Mouse (Mus musculus) myocyte (in vitro differentiated cells): Measurements from ENCODE around the gene Gm28635. TPM values are rescaled to one million over a fixed set of nuclear protein-coding genes. Genes with fewer than 3 reads are reported as not detected.
A peak's percentile ranks its signal among the peaks of the same experiment; 100 is the strongest.

Experiments used
- H3K27me3 ChIP-seq: one replicate; pipeline ENCODE4 v1.6.1; 2011; ENCODE audit not compliant: control insufficient read depth, insufficient read depth, insufficient read length
- H3K36me3 ChIP-seq: one replicate; pipeline ENCODE4 v1.6.1; 2011; ENCODE audit not compliant: control insufficient read depth, insufficient read depth
- H3K4me2 ChIP-seq: one replicate; pipeline ENCODE4 v1.6.1; 2011; ENCODE audit warnings: low read depth, control low read depth
- H3K4me3 ChIP-seq: one replicate; pipeline ENCODE4 v1.5.1; 2011; ENCODE audit warnings: mild to moderate bottlenecking, control low read depth, moderate library complexity
- H3K79me2 ChIP-seq: one replicate; pipeline ENCODE4 v1.6.1; 2011; ENCODE audit not compliant: control insufficient read depth, insufficient read depth
- H3ac ChIP-seq: one replicate; pipeline ENCODE4 v1.6.1; 2011; ENCODE audit not compliant: control insufficient read depth, insufficient read length
- CEBPB ChIP-seq: IDR thresholded peaks from 2 replicates; pipeline ENCODE4 v1.6.1; 2011; ENCODE audit warnings: mild to moderate bottlenecking, moderate library complexity; ENCODE audit not compliant: poor library complexity, insufficient read depth, severe bottlenecking
- E2F4 ChIP-seq: IDR thresholded peaks from one replicate; pipeline ENCODE4 v1.6.1; 2011; ENCODE audit warnings: mild to moderate bottlenecking, control low read depth, moderate library complexity; ENCODE audit not compliant: insufficient read depth
- MAX ChIP-seq: IDR thresholded peaks from one replicate; pipeline ENCODE4 v1.6.1; 2011; ENCODE audit warnings: low read depth, mild to moderate bottlenecking, control low read depth
- MYOD1 ChIP-seq, 3 experiments: IDR thresholded peaks; one replicate each; pipeline ENCODE4 v1.6.1; 2011; ENCODE audit warnings: control low read depth in 2 of 3, low read depth in 2 of 3, mild to moderate bottlenecking in 2 of 3, moderate library complexity in 1 of 3; ENCODE audit not compliant: insufficient read length in 2 of 3, control insufficient read depth in 1 of 3
- MYOG ChIP-seq, 3 experiments: IDR thresholded peaks; one replicate each; pipeline ENCODE4 v1.6.1; 2011; ENCODE audit warnings: control low read depth in 2 of 3, low read depth in 2 of 3, mild to moderate bottlenecking in 2 of 3; ENCODE audit not compliant: insufficient read length in 2 of 3, control insufficient read depth in 1 of 3, insufficient read depth in 1 of 3
- POLR2A ChIP-seq: IDR thresholded peaks from one replicate; pipeline ENCODE4 v1.6.1; 2011; ENCODE audit warnings: low read depth, mild to moderate bottlenecking, control low read depth, moderate library complexity; ENCODE audit not compliant: insufficient read length
- POLR2AphosphoS2 ChIP-seq: IDR thresholded peaks from one replicate; pipeline ENCODE4 v1.6.1; 2011; ENCODE audit warnings: low read depth, control low read depth; ENCODE audit not compliant: insufficient read length
- REST ChIP-seq: IDR thresholded peaks from one replicate; pipeline ENCODE4 v1.6.1; 2011; ENCODE audit warnings: mild to moderate bottlenecking, control low read depth, moderate library complexity; ENCODE audit not compliant: insufficient read depth, insufficient read length
- SRF ChIP-seq: IDR thresholded peaks from one replicate; pipeline ENCODE4 v1.6.1; 2011; ENCODE audit warnings: low read depth; ENCODE audit not compliant: control insufficient read depth, insufficient read length
- TCF12 ChIP-seq: IDR thresholded peaks from one replicate; pipeline ENCODE4 v1.6.1; 2011; ENCODE audit warnings: mild to moderate bottlenecking, control low read depth; ENCODE audit not compliant: poor library complexity, insufficient read depth, severe bottlenecking
- TCF3 ChIP-seq: IDR thresholded peaks from one replicate; pipeline ENCODE4 v1.6.1; 2011; ENCODE audit warnings: low read depth, control low read depth; ENCODE audit not compliant: insufficient read length
- USF1 ChIP-seq: IDR thresholded peaks from one replicate; pipeline ENCODE4 v1.6.1; 2011; ENCODE audit warnings: low read depth, mild to moderate bottlenecking, control low read depth, moderate library complexity
- polyA plus RNA-seq: library from polyadenylated mRNA; unstranded; fragments of >200 nt; fragmentation: generic; extraction: Trizol; gene quantifications from one replicate; pipeline ENCODE4 v1.2.1, GENCODE M21; 2012; ENCODE audit warnings: missing spikeins

Gm28635 gene
- polyA plus RNA-seq, 1 experiment, result not detected

DNA sequence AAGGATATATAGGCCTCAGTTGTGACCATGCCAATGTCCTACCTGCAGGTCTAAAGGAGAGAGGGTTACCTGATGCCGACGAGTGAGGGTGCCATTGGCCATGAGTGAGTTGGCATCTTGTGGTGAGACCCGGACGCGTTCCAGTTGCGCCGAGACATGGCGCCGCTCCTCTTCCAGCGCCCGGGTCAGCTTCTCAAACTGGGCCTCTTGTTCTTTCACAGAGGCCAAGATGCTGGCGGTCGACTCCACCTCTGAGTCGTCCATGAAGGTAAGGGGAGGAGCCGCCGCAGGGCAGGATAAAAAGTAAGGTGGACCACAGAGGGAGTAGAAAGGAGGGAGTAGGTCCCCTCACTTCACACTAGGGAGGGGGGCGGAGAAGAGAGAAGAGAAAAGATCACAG, 53.6 kb downstream of the Gm28635 start:
- Histone ChIP-seq H3K36me3 (peaks cover 29% of the 10 kb centered on the region), H3K4me3 (no peak overlapping the region)
- TF ChIP-seq MAX (no peak), USF1 (no peak), MYOD1 (IDR thresholded peaks at IDR 0.05; ENCODE audit: control insufficient read depth in 1 of 3, insufficient read length in 2 of 3, low read depth in 2 of 3) (no peak), REST (no peak), SRF (no peak), TCF3 (no peak), POLR2AphosphoS2 (no peak), POLR2A (no peak)

DNA sequence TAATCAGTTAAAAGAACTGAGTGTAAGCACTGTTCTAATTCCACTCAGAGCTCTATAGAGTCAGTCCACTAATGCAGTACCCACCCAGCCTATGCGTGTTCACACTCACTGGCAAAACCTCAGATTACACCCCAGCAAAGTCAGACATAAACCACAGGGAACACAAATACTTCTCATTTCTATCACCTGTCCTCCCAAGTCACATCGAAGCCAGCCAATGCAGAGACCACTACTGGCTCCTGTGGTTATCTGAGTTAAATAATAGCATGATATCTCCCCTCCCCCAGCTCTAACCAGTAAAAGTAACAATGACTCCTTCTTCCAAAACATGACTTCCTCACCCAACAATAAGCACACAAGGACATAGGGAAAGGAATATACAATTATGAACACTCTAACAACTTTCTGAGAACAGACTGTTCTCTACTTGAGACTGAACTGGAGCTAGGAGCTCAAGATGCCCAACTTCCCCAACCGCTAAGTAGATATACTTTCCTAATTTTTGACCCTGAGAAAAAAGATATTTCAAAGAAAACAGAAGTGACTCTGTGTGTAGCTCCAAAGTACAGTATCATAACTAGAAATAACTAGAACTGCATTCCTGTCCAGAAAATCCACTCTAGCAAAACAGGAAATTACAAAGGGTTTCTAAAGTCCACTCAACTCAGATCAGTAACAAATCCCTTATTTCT, 54.3 kb downstream of the Gm28635 start:
- no peaks in the 10 kb centered on the region for H3K27me3 ChIP-seq
- peaks cover 29% of the 10 kb centered on the region for H3K36me3 ChIP-seq
- peaks cover 84% of the 10 kb centered on the region for H3K79me2 ChIP-seq
- no peak overlapping the region for H3K4me3 ChIP-seq
- H3K4me2 ChIP-seq, result peak overlapping the region; percentile 8
- no peak for TF ChIP-seq SRF
- TF ChIP-seq POLR2AphosphoS2, result no peak
- no peak for TF ChIP-seq REST
- no peak for TF ChIP-seq MAX
- peak in 2 of 3 experiments; percentile 56 for TF ChIP-seq MYOD1 (IDR thresholded peaks at IDR 0.05; ENCODE audit: control insufficient read depth in 1 of 3, insufficient read length in 2 of 3, low read depth in 2 of 3)
- no peak overlapping the region for H3ac ChIP-seq

More for the DNA sequence above, 53.6 kb downstream of the Gm28635 start:
- Histone ChIP-seq H3K4me2 (no peak overlapping the region), H3ac (no peak overlapping the region), H3K79me2 (peaks cover 90% of the 10 kb centered on the region), H3K27me3 (no peaks in the 10 kb centered on the region)

DNA sequence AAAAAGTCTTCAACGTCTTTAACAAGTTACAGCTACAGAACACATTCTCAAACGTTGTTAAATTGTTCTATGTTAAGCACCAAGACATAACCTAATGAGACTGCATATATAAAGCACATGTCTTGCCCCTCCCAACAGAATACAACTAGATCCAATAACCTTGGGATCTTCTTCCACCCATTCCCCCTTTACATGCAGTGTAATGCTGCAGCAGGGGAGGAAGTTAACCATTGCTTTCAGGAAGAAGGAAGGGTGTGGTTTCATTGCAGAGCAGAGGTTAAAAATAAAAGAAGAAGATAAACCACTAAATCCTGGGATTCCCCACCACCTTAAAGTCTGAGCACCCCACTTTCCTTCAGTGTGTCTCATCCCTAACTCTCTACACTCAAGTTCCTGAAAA, 55.2 kb downstream of the Gm28635 start:
- H3K36me3 ChIP-seq, result peaks cover 29% of the 10 kb centered on the region
- H3K27me3 ChIP-seq, result no peaks in the 10 kb centered on the region
- peak overlapping the region; percentile 8 for H3K4me2 ChIP-seq
- peaks cover 75% of the 10 kb centered on the region for H3K79me2 ChIP-seq
- H3ac ChIP-seq, result no peak overlapping the region
- no peak for TF ChIP-seq POLR2AphosphoS2
- no peak for TF ChIP-seq REST
- TF ChIP-seq MYOG (IDR thresholded peaks at IDR 0.05; ENCODE audit: control insufficient read depth in 1 of 3, insufficient read depth in 1 of 3, insufficient read length in 2 of 3, low read depth in 2 of 3), result no peak
- no peak for TF ChIP-seq TCF12
- no peak for TF ChIP-seq E2F4
- TF ChIP-seq MYOD1 (IDR thresholded peaks at IDR 0.05; ENCODE audit: control insufficient read depth in 1 of 3, insufficient read length in 2 of 3, low read depth in 2 of 3), result no peak
- TF ChIP-seq MAX, result no peak
- TF ChIP-seq CEBPB, result no peak
- TF ChIP-seq SRF, result no peak
- no peak overlapping the region for H3K4me3 ChIP-seq

DNA sequence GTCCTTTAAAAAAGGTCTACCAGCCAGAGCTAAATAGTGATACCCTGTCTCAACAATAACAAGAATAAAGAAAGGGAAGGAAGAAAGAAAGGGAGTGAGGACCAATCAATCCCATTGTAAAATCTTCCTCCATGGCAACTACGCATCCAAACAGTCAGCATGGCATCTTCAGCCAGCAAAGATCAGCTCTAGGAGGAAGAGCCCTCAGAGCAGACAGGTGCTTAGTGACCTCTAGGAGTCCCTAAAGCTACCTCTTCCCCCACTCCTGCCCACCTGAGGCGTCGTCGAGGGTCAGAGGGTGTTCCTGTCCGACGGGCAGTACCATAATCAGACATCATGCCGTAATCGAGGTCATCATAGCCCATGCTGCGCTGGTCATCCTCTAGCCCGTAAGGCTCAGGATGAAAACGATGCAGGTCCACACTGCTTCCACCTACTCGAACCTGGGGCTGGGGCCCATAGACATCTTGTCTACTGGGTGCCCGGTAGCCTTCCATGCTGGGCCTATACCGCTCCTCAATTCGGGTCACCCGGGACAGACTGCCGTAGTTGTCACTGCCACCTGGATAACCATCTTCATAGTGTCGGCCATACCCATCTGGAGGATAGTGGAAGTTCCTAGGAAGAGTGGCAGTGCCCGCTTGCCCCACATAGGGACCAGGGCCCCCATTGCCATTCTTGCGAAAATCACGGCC, 58.0 kb downstream of the Gm28635 start:
- H3ac ChIP-seq, result no peak overlapping the region
- TF ChIP-seq USF1 (no peak), TCF3 (no peak), REST (no peak)
- peaks cover 50% of the 10 kb centered on the region for H3K79me2 ChIP-seq
- peaks cover 54% of the 10 kb centered on the region for H3K36me3 ChIP-seq
- H3K4me3 ChIP-seq, result no peak overlapping the region
- no peaks in the 10 kb centered on the region for H3K27me3 ChIP-seq
- H3K4me2 ChIP-seq, result peak overlapping the region; percentile 1

DNA sequence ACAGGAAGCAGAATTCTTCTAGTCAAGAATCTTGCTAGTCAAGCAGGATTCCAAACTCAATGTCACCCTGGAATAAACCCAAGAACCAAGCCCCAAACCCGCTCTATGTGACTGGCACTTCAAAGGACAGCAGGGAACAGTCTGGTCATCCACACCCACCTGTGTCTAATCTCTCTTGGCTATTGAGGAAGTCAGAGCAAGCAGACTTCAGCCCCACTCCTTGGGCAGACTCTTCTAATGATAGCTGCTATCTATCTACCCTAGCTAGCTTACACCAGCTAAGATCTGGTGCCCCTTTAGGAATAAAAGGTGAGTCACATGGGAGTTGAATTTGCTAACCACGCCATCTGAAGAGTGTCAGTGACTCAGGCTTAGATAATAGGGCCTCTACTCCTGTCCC, 58.9 kb downstream of the Gm28635 start:
- no peaks in the 10 kb centered on the region for H3K27me3 ChIP-seq
- no peak overlapping the region for H3K4me3 ChIP-seq
- H3K36me3 ChIP-seq, result peaks cover 59% of the 10 kb centered on the region
- no peak overlapping the region for H3ac ChIP-seq
- no peak overlapping the region for H3K4me2 ChIP-seq
- TF ChIP-seq POLR2AphosphoS2, result no peak
- TF ChIP-seq TCF3, result no peak
- no peak for TF ChIP-seq SRF
- no peak for TF ChIP-seq MAX
- TF ChIP-seq MYOG (IDR thresholded peaks at IDR 0.05; ENCODE audit: control insufficient read depth in 1 of 3, insufficient read depth in 1 of 3, insufficient read length in 2 of 3, low read depth in 2 of 3), result no peak
- no peak for TF ChIP-seq CEBPB
- no peak for TF ChIP-seq TCF12
- TF ChIP-seq REST, result no peak
- no peak for TF ChIP-seq MYOD1 (IDR thresholded peaks at IDR 0.05; ENCODE audit: control insufficient read depth in 1 of 3, insufficient read length in 2 of 3, low read depth in 2 of 3)
- no peak for TF ChIP-seq POLR2A
- TF ChIP-seq USF1, result no peak
- no peak for TF ChIP-seq E2F4
- H3K79me2 ChIP-seq, result peaks cover 41% of the 10 kb centered on the region
